Mouse (Mus musculus) stomach, postnatal 0 days (tissue): Measurements from ENCODE around the gene Spag7.

Experiments used
- CTCF ChIP-seq: IDR thresholded peaks from 2 replicates; pipeline ENCODE4 v1.5.1; 2016; ENCODE audit warnings: antibody characterized with exemption, low read depth, mild to moderate bottlenecking, moderate library complexity
- EP300 ChIP-seq: optimal IDR thresholded peaks from 2 replicates; pipeline ENCODE3; 2016; ENCODE audit warnings: antibody characterized with exemption

DNA sequence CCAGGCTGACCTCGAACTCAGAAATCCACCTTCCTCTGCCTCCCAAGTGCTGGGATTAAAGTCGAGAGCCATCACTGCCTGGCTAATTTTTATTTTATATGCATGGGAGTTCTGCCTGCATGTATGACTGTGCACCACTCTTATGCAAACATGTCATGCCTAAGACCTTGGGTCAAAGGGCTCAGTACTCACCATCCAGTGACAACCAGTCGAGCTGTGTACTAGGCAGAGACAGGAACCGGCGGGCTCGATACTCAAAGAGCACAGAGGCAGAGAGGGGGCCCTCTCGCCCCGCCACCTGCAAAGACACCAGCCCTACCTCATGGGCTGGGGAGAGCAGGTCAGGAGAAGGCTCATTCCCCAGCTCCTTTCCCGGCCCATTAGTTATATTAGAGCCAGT lies 8.9 kb upstream of the Spag7 start:
- no peak for TF ChIP-seq EP300
- no peak for TF ChIP-seq CTCF
